Mouse (Mus musculus): ENCODE data around the gene Itm2b.

DNA sequence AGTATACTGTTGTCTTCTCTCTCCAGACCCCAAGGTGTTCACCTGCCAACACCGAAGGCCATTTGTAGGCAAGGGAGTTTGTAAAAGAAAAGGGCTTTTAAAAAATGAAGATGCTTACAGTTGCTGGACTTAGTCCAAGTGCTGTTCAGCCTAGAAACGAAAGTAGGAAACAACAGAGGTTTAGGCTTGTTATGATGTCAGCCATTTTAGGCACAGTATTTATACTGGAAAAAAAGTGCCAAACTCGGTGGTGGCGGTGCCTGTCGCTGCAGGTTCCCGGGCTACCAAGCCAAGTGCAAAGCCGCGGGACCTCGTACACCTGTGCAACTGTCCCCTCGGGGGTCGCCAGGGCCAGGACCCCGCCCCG lies 560 bp downstream of the Itm2b start:
- TF ChIP-seq POLR2A (IDR thresholded peaks at IDR 0.05; ENCODE audit: borderline replicate concordance, control insufficient read depth, low read depth, low read length) (no peak), CTCF (IDR thresholded peaks at IDR 0.05; ENCODE audit: control insufficient read depth, insufficient read depth, low read length) (no peak)

Data from bone marrow, adult 2 months (tissue).